In genomic region chr11:75323326-75323737, GRCm38 (mm10) we compare ENCODE assay signal across 16 mouse cellular contexts. TPM values are rescaled to one million over a fixed set of nuclear protein-coding genes. Genes with fewer than 3 reads are reported as not detected.
A peak's percentile ranks its signal among the peaks of the same experiment; 100 is the strongest.
DNase-seq lines count a peak whose midpoint lies in the region; ATAC-seq and TF ChIP-seq lines count a peak whose summit lies in the region.
"Had no signal": no experiment of that assay in that cellular context is flagged by ENCODE, and none has a peak within 500 bp of the region (broad histone marks: within the 10 kb centered on the region; RNA-seq: fewer than 3 reads in every experiment).

No protein-coding gene starts in this region.

- ATAC-seq in lung, embryonic 14.5 days (ENCODE audit: insufficient read depth) = no peak
- no peak for ATAC-seq in Patski
- peak; percentile 82 for ATAC-seq in common myeloid progenitor, adult 5-6 weeks (replicated peaks; ENCODE audit: low read depth, poor library complexity, severe bottlenecking)
- peak; percentile 90 for ATAC-seq in megakaryocyte-erythroid progenitor cell, adult 5-6 weeks (replicated peaks; ENCODE audit: low FRiP score, low TSS enrichment, poor library complexity, severe bottlenecking)
- ATAC-seq: forebrain, embryonic 13.5 days had no signal

- H3K4me1 ChIP-seq in lung, embryonic 14.5 days (ENCODE audit: insufficient read depth) = peaks cover 12% of the 10 kb centered on the region
- H3K4me1 ChIP-seq in heart, embryonic 10.5 days = peaks cover 9% of the 10 kb centered on the region; the same call in 1 of the 2 replicates
- H3K4me1 ChIP-seq: limb, embryonic 10.5 days had no signal

- H3K27me3 ChIP-seq in lung, embryonic 14.5 days (ENCODE audit: insufficient read depth, low read length) = no peaks in the 10 kb centered on the region
- H3K27me3 ChIP-seq in Patski = no peaks in the 10 kb centered on the region
- H3K27me3 ChIP-seq in heart, embryonic 10.5 days (ENCODE audit: insufficient read depth, poor library complexity, severe bottlenecking) = no peaks in the 10 kb centered on the region
- H3K27me3 ChIP-seq: embryonic facial prominence, embryonic 12.5 days; forebrain, embryonic 13.5 days; hindbrain, embryonic 13.5 days had no signal

- H3K9me3 ChIP-seq in lung, embryonic 14.5 days (ENCODE audit: low read depth, low read length) = no peaks in the 10 kb centered on the region
- no peaks in the 10 kb centered on the region for H3K9me3 ChIP-seq in heart, embryonic 10.5 days
- H3K9me3 ChIP-seq: embryonic facial prominence, embryonic 12.5 days; forebrain, embryonic 13.5 days; hindbrain, embryonic 13.5 days; limb, embryonic 10.5 days had no signal

- POLR2A ChIA-PET in Patski (lab: Charles Lee) = interaction anchor here (0.9 kb wide), 1 partner anchor 15 kb away, joined by 3 read pairs; no protein-coding TSS in a partner anchor

- CTCF ChIA-PET in Patski (lab: Charles Lee) = interaction anchor here (0.7 to 1.7 kb wide), 3 partner anchors 8 to 12 kb away, joined by 3 read pairs; no protein-coding TSS in a partner anchor

- H3K4me3 ChIP-seq in lung, embryonic 14.5 days (ENCODE audit: low read depth, low read length) = no peak overlapping the region
- no peak overlapping the region for H3K4me3 ChIP-seq in heart, embryonic 10.5 days
- H3K4me3 ChIP-seq: embryonic facial prominence, embryonic 12.5 days; forebrain, embryonic 13.5 days; hindbrain, embryonic 13.5 days; limb, embryonic 10.5 days had no signal

- no peak for DNase-seq in lung, embryonic 14.5 days
- no peak for DNase-seq in lung, adult 18-20 months
- DNase-seq in Patski (ENCODE audit: low read depth, low spot score) = no peak
- DNase-seq in heart, adult 18-20 months = no peak
- no peak for DNase-seq in heart, embryonic 10.5 days (ENCODE audit: low spot score)
- DNase-seq in Muller cell, postnatal 12 days (ENCODE audit: inconsistent ontology term) = no peak
- DNase-seq: cerebellum, adult 9-10 months; gastrocnemius, postnatal 10 days; lung, postnatal 36 days; right cerebral cortex, postnatal 4 days had no signal

- peak overlapping the region; percentile 20; the same call in 1 of the 2 replicates for H3K4me2 ChIP-seq in lung, embryonic 14.5 days
- H3K4me2 ChIP-seq: embryonic facial prominence, embryonic 12.5 days; forebrain, embryonic 13.5 days; hindbrain, embryonic 13.5 days had no signal

- peaks cover 28% of the 10 kb centered on the region for H3K36me3 ChIP-seq in lung, embryonic 14.5 days (ENCODE audit: insufficient read depth)
- H3K36me3 ChIP-seq in heart, embryonic 10.5 days = peaks cover 15% of the 10 kb centered on the region

- H3K9ac ChIP-seq in lung, embryonic 14.5 days = no peak overlapping the region
- H3K9ac ChIP-seq: embryonic facial prominence, embryonic 12.5 days; forebrain, embryonic 13.5 days; hindbrain, embryonic 13.5 days had no signal

- 47% methylated on average over 8 of the region's 8 CpGs for WGBS in lung, embryonic 14.5 days
- WGBS in heart, embryonic 10.5 days = 82% methylated on average over 8 of the region's 8 CpGs

- H3K27ac ChIP-seq in lung, embryonic 14.5 days (ENCODE audit: low read depth) = peak overlapping the region; percentile 24; the same call in 1 of the 2 replicates
- no peak overlapping the region for H3K27ac ChIP-seq in heart, embryonic 10.5 days
- H3K27ac ChIP-seq: forebrain, embryonic 13.5 days; limb, embryonic 10.5 days had no signal

- no peak for TF ChIP-seq CTCF in lung, embryonic 14.5 days (IDR thresholded peaks at IDR 0.05; ENCODE audit: low read depth)
- peak; percentile 52 for TF ChIP-seq CTCF in Patski (IDR thresholded peaks at IDR 0.05)

- in situ Hi-C loops in Patski (cut with MboI; ENCODE audit: low pct_unique_long_range_greater_than_20kb) = no loop called here

RNA-seq across cellular contexts. Expression of gene Rpa1, which starts 24.8 kb away (rescaled TPM):
- polyA plus RNA-seq in lung, embryonic 14.5 days (2014; fragmentation: Nextera tagmentation; extraction: Ambion mirVana) = 185 and 186 TPM in 2 replicates
- 64.8 TPM for polyA plus RNA-seq in Patski (2021)
- 139 and 158 TPM in 2 replicates for total RNA-seq in common myeloid progenitor, adult 5-6 weeks (2017)
- total RNA-seq in megakaryocyte-erythroid progenitor cell, adult 5-6 weeks (2014; fragmentation: Nextera tagmentation) = 96.8 and 101 TPM in 2 replicates
- total RNA-seq in megakaryocyte-erythroid progenitor cell, adult 5-6 weeks (2017) = 168 and 179 TPM in 2 replicates
- 10 to 100 TPM; 54.4 to 59.6 TPM for total RNA-seq in heart, adult 18-20 months (2021)
- 127 and 143 TPM in 2 replicates for polyA plus RNA-seq in heart, embryonic 10.5 days (2016; fragmentation: Nextera tagmentation; extraction: Ambion mirVana)

RNA-seq across cellular contexts. Expression of gene Smyd4, which starts 24.9 kb away (rescaled TPM):
- polyA plus RNA-seq in lung, embryonic 14.5 days (2014; fragmentation: Nextera tagmentation; extraction: Ambion mirVana) = 14.2 and 17.3 TPM in 2 replicates
- 10.4 TPM for polyA plus RNA-seq in Patski (2021)
- 6.5 and 7.4 TPM in 2 replicates for total RNA-seq in common myeloid progenitor, adult 5-6 weeks (2017)
- 4.0 and 12.1 TPM in 2 replicates for total RNA-seq in megakaryocyte-erythroid progenitor cell, adult 5-6 weeks (2014; fragmentation: Nextera tagmentation)
- total RNA-seq in megakaryocyte-erythroid progenitor cell, adult 5-6 weeks (2017) = 9.2 and 16.7 TPM in 2 replicates
- 1 to 10 TPM; 5.9 to 7.2 TPM for total RNA-seq in heart, adult 18-20 months (2021)
- polyA plus RNA-seq in heart, embryonic 10.5 days (2016; fragmentation: Nextera tagmentation; extraction: Ambion mirVana) = 13.6 and 15.3 TPM in 2 replicates

Comparison
In these comparisons a context has a peak if more than half of its experiments do, and no peak if none do; other contexts are left out.
1. ATAC-seq: peak in common myeloid progenitor, adult 5-6 weeks (single experiment) and megakaryocyte-erythroid progenitor cell, adult 5-6 weeks (single experiment); none in lung, embryonic 14.5 days (single experiment) and Patski (single experiment).